Mouse (Mus musculus) CH12.LX (cell line): ENCODE measurements at regions not wholly inside any gene's neighbourhood (a gene's known extent, or its start where the extent isn't known, plus 50 kb on each side); places are given as distances from the start of the nearest gene placed in this dataset.
"Not testable (repeated sequence)": the region's sequence is repeated elsewhere in the genome, so short reads cannot be mapped to it uniquely, and the experiment has no call there.

Experiments
- CTCF ChIP-seq, 2 experiments: IDR thresholded peaks in 1 of 2; conservative IDR thresholded peaks in 1 of 2; 2 replicates each; pipeline ENCODE4 v1.5.1; 2011 to 2012; ENCODE audit warnings: low read depth in 2 of 2, low read length in 2 of 2, improper control_type of control experiment in 1 of 2, inconsistent platforms in 1 of 2, mild to moderate bottlenecking in 1 of 2, moderate library complexity in 1 of 2
- ELF1 ChIP-seq: IDR thresholded peaks from 2 replicates; pipeline ENCODE4 v1.6.1; 2014; ENCODE audit warnings: low read depth, mild to moderate bottlenecking, inconsistent platforms, low read length, improper control_type of control experiment
- EP300 ChIP-seq: IDR thresholded peaks from 2 replicates; pipeline ENCODE4 v1.6.1; 2011; ENCODE audit warnings: low read length, improper control_type of control experiment
- HCFC1 ChIP-seq: IDR thresholded peaks from 2 replicates; pipeline ENCODE4 v1.6.1; 2012; ENCODE audit warnings: low read depth, mild to moderate bottlenecking, inconsistent platforms, low read length, improper control_type of control experiment
- MYC ChIP-seq: IDR thresholded peaks from 2 replicates; pipeline ENCODE4 v1.6.1; 2011; ENCODE audit warnings: low read depth, mild to moderate bottlenecking, improper control_type of control experiment, low read length
- PAX5 ChIP-seq: IDR thresholded peaks from 2 replicates; pipeline ENCODE4 v1.6.1; 2012; ENCODE audit warnings: low read length, inconsistent platforms, mixed read lengths
- POLR2A ChIP-seq: IDR thresholded peaks from 2 replicates; pipeline ENCODE4 v1.6.1; 2011; ENCODE audit warnings: low read depth, mild to moderate bottlenecking, improper control_type of control experiment, low read length
- POLR2AphosphoS2 ChIP-seq: IDR thresholded peaks from 2 replicates; pipeline ENCODE4 v1.6.1; 2011; ENCODE audit warnings: low read depth, low read length, improper control_type of control experiment
- UBTF ChIP-seq: IDR thresholded peaks from 2 replicates; pipeline ENCODE4 v1.6.1; 2012; ENCODE audit warnings: low read depth, mild to moderate bottlenecking, inconsistent platforms, low read length, improper control_type of control experiment, moderate library complexity
- ZNF384 ChIP-seq: IDR thresholded peaks from 2 replicates; pipeline ENCODE4 v1.6.1; 2012; ENCODE audit warnings: low read depth, low read length, improper control_type of control experiment, inconsistent platforms

DNA sequence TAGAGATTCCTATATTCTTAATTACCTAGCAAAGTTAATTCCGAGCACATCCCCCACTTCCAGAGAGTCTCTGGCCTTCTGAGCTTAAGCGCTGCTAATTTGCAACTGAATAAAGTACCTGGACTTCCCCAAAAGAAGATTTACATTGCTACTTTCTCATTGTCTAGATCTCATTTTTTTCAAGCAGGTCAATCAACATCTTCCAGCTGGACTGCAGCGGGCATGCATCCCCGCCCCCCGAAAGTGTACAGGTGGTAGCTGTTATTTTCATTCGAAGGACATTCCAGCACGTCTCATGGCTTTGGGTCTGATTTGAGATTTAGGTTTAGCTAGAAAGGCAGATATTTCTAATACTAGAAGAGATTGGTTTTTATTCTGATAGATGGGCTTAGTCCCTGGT is 193.3 kb downstream of the Stard3nl start:
- not testable (repeated sequence) for TF ChIP-seq CTCF (conservative IDR thresholded peaks at IDR 0.05 in 1 of 2, IDR thresholded peaks at IDR 0.05 in 1 of 2; ENCODE audit: low read depth in 2 of 2, low read length in 2 of 2); UBTF; HCFC1; ELF1; MYC; POLR2A; EP300; POLR2AphosphoS2; ZNF384; PAX5
